Mouse (Mus musculus) lung, adult 2 months (tissue): ENCODE measurements around the gene Acot11.

Source experiments
- CTCF ChIP-seq: fragments of 200-500 bp; IDR thresholded peaks from 2 replicates; pipeline ENCODE4 v1.5.1; 2011; ENCODE audit warnings: mild to moderate bottlenecking, low read length, control low read depth; ENCODE audit not compliant: insufficient read depth
- POLR2A ChIP-seq: fragments of 200-500 bp; IDR thresholded peaks from 2 replicates; pipeline ENCODE4 v1.6.1; 2011; ENCODE audit warnings: low read depth, mild to moderate bottlenecking, control low read depth, low read length, borderline replicate concordance; ENCODE audit errors: extremely low read depth

DNA sequence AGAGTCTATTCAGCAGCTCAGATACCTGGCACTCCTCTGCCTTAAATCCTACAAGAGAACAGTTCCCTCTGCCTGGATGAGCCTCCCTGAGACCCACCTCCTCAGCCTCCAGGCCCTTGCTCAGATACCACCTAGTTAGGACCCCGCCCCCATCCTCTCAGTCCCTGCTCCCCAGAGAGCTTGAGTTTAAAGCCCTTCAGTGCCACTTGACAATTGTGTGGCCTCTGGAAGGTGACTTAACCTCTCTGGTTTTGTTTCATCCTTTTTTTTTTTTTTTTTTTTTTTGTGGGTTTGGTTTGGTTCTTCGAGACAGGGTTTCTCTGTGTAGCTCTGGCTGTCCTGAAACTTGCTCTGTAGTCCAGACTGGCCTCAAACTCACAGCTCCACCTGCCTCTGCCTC is 9.5 kb downstream of the Acot11 start:
- TF ChIP-seq CTCF (no peak), POLR2A (no peak)
